Mouse (Mus musculus): ENCODE data around the gene Gm26897. TPM values are rescaled to one million over a fixed set of nuclear protein-coding genes. Genes with fewer than 3 reads are reported as not detected.

Gene Gm26897
- total RNA-seq, 1 experiment from 2014 or later = not detected

DNA sequence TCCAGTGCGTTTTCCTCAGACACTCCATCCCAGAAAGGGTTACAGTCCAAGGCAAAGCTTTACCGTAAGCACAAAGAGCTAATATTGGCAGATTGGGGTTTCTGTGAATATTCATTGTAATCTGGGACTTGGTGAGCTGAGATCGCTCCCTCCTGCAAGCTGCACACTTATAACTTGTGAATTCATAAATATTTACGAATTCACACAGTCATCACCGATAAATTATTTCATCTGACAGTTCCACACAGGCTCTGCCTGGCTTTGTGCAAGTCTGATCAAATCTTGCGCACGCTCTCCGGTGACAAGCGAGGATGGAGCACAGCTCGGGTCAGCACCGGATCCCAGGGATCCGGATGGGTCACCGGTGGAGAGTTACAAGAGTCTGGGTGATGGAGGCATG lies 16.4 kb downstream of the Gm26897 start:
- DNase-seq = no peak

DNA sequence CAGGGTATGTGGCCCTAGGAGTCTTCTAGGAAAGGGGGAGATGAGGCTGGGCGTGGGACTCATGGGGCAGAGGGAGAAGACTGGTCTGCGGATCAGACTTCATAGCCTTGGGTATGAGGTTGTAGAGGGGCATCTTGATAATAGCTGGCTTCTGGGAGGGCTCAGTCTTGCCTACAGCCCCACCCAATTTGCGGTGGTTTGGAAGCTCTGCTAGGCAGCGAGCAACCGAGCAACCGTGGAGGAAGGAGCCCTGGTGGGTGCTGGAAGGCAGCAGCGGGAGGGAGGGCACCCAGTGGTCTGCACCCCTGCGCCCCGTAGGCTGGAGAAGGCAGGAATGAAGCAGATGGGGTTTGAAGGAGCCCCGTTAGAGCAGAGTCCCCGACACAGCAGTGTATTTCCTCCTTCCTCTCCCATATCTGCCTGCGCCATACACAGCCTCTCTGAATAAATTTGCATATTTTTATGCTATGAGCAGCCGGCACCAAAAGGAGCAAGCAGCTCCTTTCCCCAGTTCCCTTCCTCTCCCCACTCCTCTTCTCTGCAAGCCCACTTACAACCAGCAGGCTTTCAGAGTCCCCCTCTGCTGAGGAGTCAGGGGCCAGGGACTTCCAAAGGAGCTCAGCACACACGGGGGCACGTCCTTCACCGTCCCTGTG lies 20.9 kb downstream of the Gm26897 start:
- DNase-seq = no peak

DNA sequence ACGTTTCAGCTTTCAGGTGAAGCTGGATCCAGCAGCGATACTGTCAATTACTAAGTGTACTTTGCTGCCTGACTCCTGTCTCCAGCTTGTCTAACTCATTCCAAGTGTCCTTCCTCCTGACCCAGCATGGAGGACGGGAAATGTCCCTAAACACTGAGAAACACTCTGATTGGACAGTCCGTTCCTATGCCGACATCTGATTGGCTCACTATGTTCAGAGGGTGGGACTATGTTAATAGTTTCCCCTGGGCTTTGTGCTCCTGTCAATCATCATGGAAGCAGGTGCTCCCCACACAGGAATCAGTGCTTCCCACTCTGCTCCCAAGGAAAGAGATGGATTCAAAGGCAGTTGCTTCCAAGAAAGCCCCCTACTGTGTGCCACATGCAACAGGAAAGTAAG lies 21.6 kb downstream of the Gm26897 start:
- DNase-seq = no peak

DNA sequence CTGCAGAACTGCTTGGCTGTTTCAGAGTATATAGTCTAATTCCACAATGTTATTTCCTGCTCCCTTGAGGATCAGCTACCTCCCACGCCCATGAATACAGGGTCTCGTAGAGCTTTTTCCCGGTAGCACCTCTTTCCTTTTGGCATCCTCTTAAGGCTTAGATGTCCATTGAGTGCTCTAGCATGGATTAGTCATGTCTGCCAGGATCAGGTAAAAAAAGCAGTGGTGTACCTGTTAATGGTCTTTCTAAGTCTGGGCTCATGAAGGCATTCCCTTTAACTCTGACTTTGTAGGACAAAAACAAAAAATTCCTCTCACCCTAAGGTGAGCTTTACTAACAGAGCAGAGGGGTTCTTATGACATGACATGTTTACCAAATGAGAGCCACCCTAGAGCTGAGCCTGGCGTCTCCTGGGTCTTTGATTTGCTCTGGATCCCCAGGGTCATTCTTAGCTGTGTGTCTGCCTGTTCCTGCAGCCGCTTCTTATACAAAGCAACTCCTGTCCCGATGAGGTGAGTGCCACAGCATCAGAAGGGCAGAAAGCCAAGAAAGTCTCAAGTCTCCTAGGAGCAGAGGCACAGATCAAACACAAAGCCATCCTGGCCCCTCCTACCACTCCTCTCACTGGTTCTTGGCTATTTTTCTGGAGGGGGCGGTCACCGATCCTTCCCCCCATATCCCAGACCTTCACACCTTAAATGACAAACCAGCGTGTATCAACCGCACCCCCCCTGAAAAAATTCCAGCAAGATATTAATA lies 27.2 kb downstream of the Gm26897 start:
- no peak for DNase-seq

DNA sequence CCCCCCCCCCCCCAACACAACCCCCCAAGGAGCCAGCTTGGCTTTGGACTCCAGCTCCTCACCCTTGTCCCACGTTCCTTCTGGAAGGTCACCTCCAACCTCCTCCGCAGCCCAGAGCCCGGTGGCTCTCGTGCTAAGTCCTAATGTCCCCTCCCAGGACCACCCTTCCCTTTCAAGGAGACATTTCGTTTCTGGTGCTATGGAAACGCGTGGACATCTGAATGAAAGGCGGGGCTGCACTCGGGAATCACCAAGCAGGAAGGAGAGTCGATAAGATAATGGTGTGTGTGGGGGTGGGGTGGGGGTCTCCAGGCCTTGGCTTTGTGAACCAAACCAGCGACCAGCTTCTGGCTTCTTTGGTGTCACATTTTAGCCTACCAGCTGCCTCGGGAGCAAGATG lies 27.9 kb downstream of the Gm26897 start:
- DNase-seq = no peak

DNA sequence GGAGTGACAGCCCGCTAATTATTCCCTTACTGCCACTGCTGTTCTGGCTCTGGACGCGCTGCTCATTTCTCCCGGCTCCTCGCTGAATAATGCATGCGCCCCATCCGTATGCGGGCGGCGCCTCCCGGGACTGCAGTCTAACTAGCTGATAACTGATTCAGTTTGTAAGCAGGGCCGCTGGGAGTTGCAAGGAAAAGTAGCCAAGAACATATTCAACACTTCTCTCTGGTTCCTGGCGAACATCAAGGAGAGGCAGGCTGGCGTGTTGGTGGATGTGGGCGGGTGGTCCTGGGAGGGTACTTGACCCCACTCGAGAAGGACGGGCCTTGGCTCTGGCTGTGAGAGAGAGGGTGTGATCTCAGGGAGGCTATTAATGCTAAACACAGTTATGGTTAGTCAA lies 28.4 kb downstream of the Gm26897 start:
- DNase-seq = peak; percentile 51

DNA sequence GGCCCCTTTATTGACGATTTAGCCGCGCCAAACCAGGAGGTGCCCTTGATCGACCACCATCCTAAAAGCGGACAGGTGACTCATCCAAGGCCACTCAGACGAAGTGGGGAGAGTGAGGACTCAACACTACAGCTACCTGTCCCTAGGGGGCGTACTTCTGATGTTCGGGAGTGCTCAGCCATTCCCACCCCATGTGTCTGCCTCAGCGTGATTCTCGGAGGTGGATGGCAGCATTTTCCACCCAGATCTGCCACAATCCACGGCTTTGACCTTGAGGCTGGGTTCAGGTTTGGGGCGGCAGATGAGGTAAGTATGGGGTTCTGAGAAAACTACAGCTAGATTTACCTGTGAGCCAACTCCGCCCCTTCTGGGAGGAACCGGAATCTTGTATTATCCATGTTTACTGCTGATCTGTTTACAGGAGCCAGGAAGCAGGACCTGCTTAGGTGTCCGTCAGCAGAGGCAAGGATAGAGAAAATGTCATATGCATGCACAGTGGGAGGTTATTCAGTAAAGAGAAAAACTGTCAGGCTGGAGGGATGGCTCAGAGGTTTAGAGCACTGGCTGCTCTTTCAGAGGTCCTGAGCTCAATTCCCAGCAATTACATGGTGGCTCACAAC lies 32.1 kb downstream of the Gm26897 start:
- no peak for DNase-seq

DNA sequence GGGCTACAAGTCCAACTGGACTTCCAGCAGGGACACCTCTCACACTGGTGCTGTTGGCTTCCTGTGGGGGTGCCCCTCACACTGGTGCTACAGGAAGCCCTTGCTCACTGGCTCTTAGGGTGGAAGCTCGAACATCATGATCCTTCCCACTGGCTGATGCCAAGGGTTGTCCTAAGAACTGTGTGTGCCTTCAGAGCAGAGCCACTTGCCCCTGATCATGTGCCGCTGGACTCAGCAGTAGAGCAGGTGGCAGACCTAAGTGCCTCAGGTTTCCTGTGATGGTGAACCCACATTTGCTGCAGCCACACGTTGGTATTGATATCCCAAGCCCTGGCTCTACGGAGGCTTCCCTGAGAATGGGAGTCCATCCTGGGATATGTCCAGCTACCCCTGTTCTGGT lies 33.0 kb downstream of the Gm26897 start:
- DNase-seq = no peak

DNA sequence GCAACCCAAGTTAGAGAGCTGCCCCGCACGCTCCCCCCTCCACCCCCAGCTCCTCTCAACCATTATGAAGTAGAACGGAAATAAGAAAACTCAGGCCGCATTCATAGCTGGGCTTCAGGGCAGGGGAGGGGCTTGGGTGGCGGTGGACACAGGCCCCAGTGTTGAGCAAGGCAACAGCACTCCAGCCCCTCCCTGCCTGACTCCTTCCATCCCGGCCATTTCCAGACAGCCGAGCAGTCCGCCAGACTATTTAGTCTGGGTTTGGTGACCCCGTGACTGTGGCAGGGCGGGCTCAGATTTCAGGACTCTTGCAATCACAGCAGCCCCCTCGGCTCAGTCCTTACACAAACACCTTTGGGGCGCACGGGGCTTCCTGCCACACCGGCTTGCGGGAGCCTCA lies 36.5 kb downstream of the Gm26897 start:
- peak; percentile 23 for DNase-seq

DNA sequence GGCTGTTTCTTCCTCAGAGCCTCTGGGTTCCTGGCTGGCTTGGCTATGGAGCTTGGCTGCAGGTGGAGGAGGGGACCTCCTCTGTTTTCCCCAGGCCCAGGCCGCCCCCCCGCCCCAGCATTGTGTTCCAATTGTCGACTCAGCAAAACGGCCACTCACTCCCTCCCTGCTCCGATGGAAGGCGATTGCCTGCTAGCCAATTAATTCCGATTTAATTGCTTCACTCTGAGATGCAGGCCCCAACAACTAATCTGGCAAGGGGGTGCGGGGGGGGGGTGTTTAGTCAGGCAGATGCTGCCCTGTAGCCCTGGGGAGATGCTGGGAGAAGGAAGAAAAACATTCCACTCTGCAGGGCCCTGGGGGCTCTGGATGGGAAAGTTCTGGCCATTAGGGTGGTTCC lies 38.4 kb downstream of the Gm26897 start:
- DNase-seq = no peak

DNA sequence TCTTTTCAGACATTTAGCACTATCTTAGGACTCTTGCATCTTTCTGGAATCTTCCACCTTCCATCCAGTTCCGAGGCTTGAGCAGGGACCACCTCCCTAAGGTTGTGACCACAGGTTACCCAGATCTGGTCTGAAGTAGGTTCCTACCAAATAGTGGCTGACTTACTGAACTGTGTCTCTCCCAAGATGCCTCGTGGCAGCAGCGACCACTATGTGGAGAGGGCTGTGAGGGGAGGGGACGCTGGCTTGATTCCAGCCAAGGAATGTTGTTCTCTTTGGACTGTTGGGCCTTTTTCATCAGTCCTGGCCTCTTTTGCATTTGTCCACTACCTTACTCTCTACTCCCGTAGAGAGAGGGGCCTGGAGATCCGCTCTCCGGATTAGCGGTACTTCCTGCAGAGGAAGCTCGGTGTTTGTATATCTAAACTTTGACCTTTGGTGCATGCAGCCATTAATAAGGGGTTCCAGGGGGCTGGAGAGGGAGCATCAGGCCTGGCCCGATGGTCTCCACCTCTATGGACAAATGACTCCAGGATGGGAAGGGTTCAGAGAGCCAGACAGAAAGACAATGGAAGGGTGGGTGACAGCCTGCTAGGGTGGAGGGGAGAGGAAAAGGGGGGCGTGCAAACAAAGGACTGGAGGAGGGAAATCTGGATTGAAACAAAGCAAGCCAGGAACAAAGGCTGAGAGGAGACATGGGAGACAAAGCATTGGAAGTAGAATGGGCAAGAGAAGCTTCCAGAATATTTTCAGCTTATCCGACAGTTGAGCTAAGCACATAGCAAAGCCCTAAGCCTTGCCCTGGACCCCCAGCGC lies 39.1 kb downstream of the Gm26897 start:
- DNase-seq = no peak

DNA sequence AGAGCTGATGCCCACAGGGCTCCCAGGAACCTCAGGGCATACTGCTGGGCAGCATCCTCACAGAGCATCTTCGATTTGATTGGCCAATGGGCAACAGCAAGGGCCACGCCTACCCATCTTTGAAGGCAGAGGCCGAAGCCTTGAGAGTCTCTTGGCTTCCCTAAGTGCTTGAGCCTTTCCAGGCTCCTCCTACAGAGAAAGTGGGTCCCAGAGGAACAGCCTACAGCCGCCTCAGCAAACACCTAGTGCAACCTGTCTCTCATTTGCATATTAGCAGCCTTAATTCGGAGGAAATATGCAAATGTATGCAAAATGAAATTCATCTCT lies 39.6 kb downstream of the Gm26897 start:
- DNase-seq = no peak

DNA sequence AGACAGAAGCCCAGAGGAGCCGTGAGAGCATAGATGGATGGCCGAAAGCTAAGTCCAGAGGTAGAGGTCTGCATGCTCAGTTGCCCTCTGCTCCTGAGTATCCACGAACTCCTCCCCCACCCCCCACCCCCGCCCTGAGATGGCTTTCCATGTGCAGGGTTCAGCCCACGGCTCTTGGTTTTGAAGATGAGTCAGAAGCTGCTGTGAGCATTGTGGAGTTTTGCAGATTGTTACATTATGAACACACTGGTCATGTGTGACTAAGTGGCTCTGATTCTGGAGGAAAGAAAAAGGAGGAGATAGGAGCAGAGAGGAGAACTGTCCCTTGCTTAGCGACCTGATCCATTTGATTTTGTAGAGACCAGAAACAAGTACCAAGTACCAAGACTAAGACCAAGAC lies 42.5 kb downstream of the Gm26897 start:
- DNase-seq = no peak

DNA sequence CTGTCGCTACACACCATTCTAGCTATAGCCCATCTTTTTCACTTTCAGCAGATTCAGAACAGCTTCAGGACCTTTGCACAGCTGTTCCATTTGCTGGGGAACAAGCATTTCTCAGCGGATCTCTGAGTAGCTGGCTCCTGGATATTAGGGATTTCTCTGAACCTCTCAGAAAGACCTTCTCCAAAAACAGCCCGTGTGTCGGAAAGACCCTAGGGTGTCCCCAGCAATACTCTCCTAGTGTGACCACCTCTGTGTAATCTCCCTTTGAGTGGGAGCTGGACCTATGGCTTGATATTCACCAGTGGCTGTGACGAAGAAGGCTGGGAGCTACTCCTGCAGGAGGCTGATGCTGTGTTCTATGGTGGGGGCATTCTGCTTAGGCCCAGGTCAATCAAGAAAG lies 44.4 kb downstream of the Gm26897 start:
- DNase-seq = no peak

DNA sequence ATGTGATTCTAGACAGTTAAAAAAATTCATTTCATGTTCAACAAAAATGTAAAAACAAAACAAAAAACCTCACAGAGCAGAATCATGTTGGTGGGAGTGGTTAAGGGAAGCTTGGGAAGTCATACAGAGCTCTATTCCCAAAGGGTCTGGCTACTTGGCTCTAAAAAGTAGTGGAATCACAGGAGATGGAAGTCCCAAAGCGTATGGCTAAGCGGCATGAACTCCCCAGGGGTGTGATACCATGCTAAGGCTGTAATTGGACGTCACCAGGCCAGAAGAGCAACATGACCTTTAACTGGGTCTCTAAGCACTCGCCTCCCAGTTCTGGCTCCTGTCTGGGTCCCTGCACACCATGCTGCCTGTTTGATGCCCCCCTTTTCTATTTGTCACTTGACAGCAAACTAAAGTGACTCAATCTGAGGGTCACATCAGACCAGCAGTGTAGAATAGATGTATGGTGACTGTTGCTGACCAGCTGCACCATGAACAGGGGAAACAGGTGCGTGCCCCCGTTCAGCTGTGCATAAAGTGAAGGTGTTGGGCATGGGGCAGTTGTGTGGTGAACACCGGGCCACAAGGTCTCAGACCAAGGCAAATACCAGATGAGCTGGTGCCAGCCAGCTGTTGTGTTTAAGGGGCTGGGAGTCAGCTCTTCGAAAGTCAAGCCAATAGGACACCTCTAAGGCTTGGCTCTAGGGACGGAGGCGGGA lies 46.2 kb downstream of the Gm26897 start:
- no peak for DNase-seq
